Mouse (Mus musculus): ENCODE measurements at regions not wholly inside any gene's neighbourhood (a gene's known extent, or its start where the extent isn't known, plus 50 kb on each side); places are given as distances from the start of the nearest gene placed in this dataset.

DNA sequence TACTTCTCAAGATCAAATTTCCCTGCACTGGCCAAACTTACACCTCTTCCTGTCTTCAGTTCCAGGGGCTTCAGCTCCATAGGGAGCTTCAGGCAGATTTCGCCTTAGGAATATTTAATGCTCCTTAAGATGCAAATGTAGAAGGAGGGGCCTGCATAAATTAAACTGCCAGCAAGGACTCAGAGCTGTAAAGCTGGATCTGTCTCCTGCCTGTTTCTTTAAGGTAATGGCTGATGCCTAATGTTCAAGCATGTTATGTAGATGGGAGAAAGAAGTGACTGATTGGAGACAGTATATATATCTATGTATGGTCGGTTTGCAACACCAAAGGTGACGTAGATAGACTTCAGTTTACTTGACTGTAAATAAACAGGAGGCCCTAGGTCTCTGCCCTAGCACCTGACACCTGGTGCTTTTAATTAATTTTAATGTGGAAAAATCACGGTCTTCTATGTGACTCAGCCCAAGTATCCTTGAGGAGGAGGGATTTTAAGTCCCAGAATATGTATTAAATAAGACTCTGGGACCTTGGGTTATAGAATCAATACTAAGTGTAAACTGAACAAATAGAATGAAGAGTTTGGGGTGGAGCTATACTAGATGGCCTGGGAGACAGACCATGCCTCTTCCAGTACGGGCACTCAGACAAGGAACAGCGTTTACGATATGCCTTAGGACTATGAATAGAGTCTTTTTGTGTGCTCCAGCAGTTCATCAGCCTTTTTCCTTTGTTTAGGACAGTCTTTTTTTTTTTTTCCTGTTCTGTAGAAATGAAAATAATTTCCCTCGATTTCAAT lies 651.7 kb upstream of the Lmcd1 start:
- no peak for DNase-seq (ENCODE audit: low spot score in 2 of 2)

DNA sequence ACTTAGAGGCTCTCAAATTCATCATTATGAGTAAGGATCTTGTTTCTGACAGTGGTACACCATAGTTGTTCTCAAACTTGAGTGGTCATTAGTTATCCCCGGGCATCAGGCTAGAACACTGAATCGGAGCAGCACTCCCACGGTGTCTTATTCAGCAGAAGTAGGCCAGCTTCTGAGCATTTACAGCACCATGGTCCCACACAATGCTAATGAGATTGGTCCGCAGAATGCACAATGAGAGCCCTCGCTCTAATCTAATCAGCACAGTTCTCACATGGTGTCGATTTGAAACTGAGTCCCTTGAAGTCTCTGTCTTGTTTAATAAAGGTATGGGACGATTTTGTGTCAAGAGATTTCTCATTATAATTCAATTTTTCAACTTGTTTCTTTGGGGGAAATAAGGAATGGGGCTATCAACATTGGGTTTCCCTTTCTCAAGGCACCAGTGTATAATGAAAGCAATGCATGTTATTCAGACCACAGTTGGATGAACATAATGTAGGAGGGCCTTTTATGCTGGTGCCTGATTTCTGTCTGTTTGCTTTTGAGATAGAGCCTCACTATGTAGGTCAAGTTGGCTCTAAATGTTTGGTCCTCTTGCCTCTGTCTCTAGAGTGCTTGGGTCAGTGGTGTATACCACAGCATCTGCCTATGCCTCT lies 650.9 kb upstream of the Lmcd1 start:
- DNase-seq (ENCODE audit: low spot score in 2 of 2), result no peak

DNA sequence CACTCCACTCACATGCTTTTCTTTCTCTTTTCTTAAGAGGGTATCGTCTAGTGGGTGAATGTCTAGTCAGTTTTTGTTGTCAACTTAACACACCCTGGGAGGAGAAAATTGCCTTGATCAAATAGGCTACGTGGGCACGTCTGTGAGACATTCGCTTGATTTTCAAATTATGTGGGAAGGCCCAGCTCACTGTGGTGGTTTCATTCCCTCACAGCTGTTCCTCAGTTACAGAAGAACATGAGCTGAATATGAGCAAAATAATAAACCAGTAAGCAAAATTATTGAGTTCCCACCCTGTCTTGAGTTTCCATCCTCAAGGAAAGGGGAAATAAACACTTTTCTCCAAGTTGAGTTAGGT lies 650.4 kb upstream of the Lmcd1 start:
- DNase-seq (ENCODE audit: low spot score in 2 of 2), result no peak

DNA sequence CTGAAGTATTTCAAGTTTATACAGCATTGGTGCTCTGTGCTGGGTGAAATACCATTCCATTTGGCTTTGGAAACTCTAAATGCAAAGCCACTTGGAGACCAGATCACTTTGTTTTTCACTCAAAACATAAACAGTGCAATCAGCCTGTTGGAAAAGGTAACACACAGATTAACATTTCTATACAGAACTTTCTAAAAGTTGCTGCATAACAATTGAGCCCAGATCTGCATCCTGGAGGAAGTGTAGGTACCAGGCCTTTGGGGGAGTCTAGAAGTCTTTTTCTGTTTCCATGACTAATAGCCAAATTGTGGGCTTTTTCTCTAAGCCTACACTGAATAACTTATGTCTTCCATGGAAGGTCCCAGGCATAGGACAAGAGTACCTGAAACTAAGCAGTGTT lies 648.1 kb upstream of the Lmcd1 start:
- no peak for DNase-seq (ENCODE audit: low spot score in 2 of 2)

DNA sequence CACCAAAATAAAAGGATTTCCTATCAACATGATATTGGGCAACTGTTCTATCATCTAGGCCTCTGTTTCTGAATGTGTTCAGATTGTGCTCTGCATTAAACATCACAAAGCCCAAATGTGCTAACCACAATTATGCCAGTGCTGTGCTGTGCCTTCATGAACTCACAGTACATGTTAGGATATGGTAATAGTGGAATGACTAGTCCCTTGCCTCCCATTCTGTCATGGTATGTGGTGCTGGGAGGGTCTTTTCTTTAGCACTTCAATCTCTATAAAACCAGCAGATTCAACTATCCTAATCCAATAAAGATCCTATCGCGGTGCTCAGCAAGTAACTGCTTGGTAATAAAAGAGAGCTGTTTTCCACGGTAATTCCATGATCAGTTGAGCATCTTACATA lies 620.8 kb upstream of the Lmcd1 start:
- DNase-seq (ENCODE audit: low spot score in 2 of 2), result no peak

DNA sequence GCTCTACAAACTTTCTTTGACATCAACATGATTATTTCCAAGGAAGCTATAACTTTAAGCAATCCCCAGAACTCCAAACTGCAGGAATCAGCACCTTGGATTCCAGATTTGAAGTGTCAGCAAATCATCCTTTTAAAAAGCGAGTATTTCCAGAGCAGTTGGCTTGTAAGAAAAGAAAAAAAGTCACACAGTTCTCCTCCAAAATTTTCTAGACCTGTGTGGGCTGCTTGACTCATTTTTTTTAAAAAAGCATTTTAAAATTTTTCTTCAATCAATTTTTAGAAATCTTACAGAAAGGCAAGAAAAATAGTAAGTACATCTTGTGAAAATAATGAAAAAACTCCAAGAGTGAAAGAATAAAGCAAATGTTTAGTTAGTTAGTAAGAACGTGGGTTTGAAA lies 613.6 kb upstream of the Lmcd1 start:
- no peak for DNase-seq (ENCODE audit: low spot score in 2 of 2)

DNA sequence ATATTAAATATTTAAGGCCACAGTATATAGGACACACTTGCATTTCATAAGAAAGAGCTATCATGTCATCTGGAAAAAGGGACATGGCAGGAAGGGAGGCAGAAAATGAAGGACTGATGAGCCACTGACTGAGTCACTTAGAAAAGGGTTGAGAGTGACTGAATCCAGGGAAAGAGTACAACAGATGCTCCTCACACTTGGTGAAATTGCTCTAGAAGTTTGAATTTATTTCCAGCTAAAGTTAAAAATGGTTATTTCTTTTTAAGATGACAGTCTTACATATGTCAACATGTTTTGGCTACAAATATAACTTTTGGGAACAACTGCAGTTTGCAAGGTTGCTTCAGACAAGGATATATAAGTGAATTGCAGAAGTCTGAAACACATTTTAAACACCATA lies 609.0 kb upstream of the Lmcd1 start:
- DNase-seq (ENCODE audit: low spot score in 2 of 2), result no peak

DNA sequence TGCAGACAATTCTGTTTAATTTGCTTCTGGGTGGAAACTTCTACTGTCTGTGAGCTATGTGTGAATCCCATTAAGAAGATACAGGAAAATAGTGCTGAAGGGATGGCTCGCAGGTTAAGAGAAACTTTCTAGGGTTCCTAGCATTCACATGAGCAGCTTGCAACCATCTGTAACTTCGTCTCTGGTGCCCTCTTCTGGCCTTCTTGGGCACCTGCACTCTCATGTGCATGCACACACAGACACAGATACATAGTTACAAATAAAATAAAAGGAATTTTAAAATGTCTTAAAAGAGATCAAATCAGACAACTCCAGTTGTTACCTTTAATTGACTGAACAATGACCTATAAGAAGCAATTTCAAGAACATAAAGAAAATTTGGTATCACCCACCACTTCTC lies 588.6 kb upstream of the Lmcd1 start:
- DNase-seq (ENCODE audit: low spot score in 2 of 2), result no peak

DNA sequence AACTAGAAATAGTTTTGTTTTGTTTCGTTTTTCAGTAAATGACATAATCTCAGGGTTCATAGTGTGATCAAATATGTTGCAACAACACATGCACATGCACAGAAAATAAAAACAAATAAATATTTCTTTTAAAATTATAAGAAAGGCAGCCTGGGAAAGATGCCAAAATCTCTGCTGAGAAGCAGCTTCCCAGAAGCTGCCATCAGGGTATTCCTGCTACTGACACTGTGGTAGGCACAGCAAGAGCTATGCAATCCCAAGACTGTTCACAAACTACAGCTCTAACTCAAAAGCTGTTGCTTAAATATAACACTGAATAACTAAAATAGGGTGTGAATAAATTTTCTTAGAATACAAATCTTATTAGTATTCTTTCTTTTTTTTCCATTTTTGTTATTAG lies 570.7 kb upstream of the Lmcd1 start:
- no peak for DNase-seq (ENCODE audit: low spot score in 2 of 2)

DNA sequence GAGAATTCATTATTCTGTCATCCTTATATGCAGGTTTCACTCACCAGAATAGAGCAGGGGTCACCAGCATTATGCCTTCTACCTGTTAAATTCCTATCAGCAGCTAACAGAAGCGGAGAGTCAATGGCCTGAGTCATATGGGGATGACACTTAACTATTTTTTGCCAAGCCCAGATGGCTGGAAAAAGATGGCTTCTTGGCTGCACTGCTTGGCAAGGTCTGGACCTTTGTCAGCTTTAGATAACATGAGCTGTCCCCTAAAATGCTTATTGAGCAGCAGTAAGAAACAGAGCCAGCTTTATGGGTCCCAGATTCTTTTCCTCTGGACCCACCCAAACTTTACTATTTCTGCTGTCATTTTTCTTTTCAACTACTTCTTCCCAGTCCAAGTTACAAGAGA lies 565.3 kb upstream of the Lmcd1 start:
- DNase-seq (ENCODE audit: low spot score in 2 of 2), result no peak

DNA sequence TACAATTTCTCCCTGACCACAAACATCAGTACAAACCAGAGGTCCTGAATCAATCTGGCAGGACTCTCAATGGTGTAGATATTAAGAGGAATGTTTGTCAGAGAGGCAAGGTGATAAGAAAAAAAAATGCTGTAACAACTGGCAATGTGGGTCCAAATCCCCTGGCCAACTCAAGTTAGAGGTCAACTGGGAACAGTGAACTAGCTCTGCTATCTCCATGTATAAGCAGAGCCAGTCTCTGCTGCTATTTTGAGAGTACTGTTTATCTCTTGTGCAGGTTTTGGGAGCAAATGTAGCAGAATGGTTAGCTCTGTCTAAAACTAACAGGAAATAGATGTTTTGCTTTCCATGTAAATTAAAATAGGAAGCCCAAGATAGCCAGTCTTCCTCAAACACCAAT lies 547.6 kb upstream of the Lmcd1 start:
- DNase-seq (ENCODE audit: low spot score in 2 of 2), result no peak

DNA sequence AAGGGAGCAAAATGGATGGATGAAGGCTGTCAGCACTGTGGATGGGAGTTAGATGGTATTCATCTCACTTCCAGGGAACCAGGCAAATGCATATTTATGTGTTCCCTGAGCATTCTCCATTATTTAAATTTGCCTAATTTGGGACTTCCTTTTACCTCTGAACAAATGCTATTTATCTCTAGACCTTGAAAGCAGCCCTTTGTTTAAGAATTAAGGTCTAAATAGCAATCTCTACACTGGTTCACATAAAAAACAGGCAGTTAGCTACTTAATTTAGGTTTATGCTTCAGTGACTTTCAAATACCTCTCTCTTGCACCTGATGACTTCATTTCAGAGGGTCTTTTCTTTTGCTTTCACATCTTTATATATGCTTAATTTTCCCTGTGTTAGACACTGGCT lies 543.2 kb upstream of the Lmcd1 start:
- no peak for DNase-seq (ENCODE audit: low spot score in 2 of 2)

DNA sequence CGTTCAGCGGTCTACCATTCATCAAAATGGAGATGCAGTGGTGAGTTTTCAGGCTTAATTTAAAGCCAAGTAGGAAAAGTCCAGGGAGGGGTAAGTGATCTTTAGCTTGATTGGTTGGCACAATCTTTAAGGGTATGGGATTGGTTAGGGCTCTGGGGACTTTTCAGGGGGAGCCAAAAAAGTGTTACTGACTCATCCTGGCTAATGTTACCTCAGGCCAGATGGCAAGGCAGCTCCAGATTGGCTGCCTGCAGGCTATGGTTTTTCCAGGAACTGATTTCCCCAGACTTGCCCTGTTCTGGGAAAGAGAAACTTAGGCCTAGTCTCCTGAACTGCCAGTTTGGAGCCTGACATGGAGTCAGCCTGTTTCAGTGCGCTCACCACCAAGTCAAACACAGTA lies 539.6 kb upstream of the Lmcd1 start:
- no peak for DNase-seq (ENCODE audit: low spot score in 2 of 2)

DNA sequence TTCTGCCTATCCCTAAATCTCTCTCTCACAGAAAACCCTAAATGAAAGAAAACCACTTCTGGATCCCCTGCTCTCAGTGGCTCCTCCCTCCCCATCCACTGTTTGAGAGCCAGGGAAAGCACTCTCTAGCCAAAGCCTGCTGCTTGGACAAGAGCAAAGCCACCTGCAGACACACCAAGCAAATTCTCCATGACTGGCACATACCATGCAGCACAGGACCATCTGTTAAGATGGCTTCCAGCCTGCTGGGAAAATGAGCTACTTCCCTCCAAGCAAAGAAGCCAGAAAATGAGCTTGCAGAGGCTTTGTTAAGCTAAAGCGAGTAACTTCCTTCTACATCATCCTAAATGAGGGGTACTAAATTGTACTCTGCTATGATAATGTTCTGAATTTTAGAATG lies 534.6 kb upstream of the Lmcd1 start:
- DNase-seq (ENCODE audit: low spot score in 2 of 2), result no peak

DNA sequence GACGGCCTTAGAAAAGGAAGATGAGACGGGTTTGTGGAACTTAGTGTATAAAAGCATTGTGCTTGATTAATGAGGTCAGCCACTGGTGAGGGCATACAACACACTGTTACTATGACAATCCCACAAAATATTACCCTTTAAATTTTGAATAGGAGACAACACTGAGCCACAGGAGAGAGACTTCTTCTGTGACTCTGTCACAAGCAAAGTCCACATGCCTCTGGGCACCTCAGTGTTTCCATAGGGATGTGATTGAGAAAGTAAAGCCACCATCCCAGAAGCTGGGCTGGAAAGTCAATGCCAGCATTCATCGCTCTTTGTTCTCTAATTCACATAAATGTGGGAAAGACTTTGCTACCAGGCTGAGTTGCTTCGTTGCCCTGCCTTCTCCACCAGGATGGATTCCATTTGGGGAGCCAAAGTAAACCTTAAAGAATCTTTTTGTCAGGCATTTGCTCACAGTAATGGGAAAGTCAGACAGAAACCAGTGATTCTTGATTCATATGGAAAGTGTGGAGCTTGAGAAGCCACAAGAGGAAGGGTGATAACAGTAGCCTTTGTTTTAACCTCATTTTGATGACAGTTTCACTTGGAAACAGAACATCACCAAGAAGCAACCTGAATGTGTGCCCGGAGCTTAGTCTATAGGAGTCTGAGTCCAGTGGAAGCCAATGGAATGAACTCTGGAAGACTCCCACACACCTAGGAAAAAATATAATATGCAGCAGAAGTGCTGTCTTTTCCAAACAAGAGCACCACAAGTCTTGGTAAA lies 491.7 kb upstream of the Lmcd1 start:
- DNase-seq (ENCODE audit: low spot score in 2 of 2), result no peak

DNA sequence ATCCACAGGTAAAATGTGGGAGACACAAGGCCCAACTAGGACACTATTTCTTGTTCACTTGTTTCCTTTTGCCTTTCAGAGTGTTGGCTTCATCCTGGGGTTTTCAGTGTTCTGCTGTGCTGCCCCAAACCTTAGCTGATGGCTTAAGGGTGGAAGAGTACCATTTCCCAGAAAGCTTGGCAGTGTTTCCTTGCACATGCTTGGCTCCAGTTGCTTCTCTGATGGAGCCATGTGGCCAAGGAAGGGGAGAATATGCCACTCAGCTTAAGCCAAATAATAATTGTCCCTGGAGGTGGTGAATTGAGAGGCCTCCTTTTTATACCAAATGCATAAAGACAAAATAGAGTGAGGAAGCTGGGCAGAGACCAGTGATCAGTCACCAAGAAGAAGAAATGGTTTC lies 464.9 kb upstream of the Lmcd1 start:
- no peak for DNase-seq (ENCODE audit: low spot score in 2 of 2)

DNA sequence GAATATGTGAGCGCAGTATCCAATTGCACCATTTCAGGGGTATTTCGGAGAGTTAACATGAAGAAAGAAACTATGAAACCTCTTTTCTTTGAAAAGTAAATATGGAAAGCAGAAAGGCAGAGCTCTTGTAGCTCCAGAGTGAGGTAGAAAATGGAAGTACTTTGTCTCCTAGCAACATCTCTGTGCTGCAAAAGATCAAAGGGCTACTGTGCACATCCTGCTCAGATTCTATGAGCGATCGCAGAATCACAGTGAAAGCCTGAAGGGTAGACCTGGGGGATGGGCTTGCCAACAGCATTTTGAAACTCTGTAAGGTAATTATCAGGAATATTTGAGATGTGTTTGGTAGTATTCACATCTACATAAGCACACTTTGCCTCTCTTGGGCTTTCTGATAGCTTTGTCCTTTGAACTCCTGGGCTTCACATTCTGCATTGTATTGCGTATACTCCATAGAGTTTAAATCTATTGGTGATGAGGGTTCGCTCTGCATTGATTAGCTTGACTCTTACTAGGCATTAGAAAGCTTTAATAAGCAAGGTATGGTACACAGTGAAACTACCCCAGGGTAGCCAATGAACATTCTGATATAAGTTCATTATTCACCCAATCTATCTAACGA lies 459.5 kb upstream of the Lmcd1 start:
- DNase-seq (ENCODE audit: low spot score in 2 of 2), result no peak

DNA sequence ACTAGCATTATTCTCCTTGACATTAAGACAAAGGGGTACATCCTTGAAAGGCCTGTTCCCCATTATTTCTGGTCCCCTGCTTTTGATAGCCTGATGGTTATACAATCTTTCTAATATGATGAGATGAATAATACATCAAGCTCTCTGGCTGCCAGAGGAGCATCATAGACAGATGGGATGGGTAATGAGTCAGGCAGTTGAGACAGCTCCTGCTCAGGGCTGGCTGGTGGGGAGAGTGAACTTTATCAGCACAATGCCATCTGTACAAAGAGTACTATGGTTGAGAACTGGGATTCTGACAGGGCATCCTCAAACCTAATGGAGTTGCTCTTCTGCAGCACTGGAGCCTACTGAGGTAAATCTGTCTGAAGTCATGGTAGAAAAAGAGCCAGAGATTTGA lies 458.4 kb upstream of the Lmcd1 start:
- DNase-seq (ENCODE audit: low spot score in 2 of 2), result no peak

DNA sequence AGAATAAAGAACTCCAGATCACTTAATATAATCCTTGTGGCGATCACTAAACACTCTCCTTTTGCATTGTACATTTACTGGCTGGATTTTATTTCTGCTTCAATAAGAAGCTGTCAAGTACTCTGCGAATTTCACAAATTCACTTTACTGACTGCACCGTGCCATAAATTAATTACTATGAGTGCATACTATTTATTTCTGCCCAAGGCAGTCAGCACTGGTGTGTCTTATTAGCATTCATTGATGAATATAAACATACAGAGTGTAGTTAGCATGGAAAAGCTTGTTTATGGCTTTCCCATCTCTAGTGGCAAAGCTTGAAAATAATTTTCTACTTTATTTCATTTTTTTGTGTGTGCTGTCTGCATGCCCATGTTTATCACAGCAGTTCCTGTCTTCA lies 453.3 kb upstream of the Lmcd1 start:
- DNase-seq (ENCODE audit: low spot score in 2 of 2), result no peak

DNA sequence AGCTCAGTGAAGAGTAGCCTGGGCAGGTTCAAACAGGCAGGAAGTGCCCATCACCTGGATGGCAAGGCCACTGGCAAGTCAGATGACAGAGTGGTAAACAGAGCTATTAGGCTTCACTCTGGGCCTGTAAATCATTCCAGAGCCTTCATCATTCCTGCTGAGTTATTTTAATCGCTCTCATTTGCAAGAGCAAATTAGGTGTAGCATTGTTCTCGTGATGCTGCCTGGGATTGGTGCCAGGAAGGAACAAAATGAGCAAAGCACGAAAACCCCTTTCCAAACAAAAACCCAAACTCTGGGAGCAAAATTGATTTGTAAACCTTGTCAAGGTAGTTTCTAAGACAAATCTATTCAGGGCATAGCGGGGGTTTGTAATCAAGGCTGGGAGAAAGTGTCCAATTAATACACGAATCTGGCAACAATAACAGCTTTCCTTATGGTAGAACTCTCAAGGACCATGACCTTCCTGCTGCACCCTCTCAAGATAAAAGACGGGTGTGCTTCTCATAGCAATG lies 429.2 kb upstream of the Lmcd1 start:
- DNase-seq (ENCODE audit: low spot score in 2 of 2), result no peak

DNA sequence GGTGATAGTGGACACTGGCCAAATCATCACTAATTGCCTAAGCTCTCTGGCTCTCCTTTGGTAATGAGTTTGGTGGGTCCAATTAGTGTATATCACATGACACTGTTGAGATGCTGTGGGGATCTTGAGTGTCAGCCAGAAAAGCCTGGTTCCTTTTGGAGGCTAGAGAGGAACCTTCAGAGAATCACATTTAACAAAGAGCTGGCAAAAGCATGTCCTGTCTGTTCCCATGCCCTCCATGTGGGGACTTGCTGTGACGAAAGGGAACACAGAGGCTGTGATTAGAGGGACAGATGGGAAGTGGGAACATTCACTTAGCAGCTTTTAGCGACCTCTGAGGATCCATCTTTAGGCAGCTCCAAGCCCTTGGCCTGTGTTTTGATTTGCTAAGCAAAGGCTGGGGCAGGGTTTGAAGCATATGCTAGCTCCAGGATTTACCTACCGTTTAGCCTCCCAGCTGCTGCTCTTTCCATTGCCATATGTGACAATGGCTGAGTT lies 407.4 kb upstream of the Lmcd1 start:
- DNase-seq (ENCODE audit: low spot score in 2 of 2), result no peak

DNA sequence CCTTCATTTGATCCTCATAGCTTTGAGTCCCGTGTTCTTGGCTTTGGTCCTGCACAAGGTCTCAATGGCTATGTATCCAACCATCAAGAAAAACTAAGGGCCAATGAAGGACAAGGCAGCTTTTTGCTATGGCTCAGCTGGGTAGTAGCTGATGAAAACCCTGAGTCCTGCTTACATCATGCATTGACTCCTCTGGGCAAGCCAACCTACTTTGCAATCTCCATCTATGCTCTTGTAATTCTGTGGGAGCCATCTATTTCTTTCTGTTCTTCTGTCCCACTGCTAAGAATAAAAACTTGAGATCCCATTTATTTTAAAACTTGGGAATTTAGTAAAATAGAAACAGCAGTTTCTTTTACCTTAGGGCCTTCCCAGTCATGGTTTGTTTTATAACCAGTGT lies 391.0 kb upstream of the Lmcd1 start:
- no peak for DNase-seq (ENCODE audit: low spot score in 2 of 2)

Measured in frontal cortex, postnatal 25 days (tissue).